Mouse (Mus musculus) CH12.LX (cell line): ENCODE results near the gene Foxr2. TPM values are rescaled to one million over a fixed set of nuclear protein-coding genes. Genes with fewer than 3 reads are reported as not detected.

Source experiments
- DNase-seq: peaks from one replicate; pipeline ENCODE4 v3.0.0-alpha.2; 2013; ENCODE audit errors: extremely low read depth
- H3K27ac ChIP-seq: 2 replicates; pipeline ENCODE4 v1.5.1; 2012; ENCODE audit warnings: low read depth, mild to moderate bottlenecking, control low read depth, moderate library complexity; ENCODE audit not compliant: insufficient read depth
- H3K27me3 ChIP-seq: replicated peaks from 2 replicates; pipeline ENCODE3; 2012; ENCODE audit warnings: inconsistent platforms
- H3K36me3 ChIP-seq, 2 experiments: replicated peaks in 1 of 2; 2 replicates each; pipeline versions ENCODE3 to v1.6.1; 2012; ENCODE audit warnings: inconsistent platforms in 1 of 2, low read length in 1 of 2, mild to moderate bottlenecking in 1 of 2, mixed read lengths in 1 of 2, moderate library complexity in 1 of 2; ENCODE audit not compliant: control insufficient read depth in 1 of 2, insufficient read depth in 1 of 2
- H3K4me1 ChIP-seq, 2 experiments: 2 replicates each; pipeline ENCODE4 v1.6.1; 2012; ENCODE audit warnings: inconsistent platforms in 1 of 2, moderate library complexity in 1 of 2; ENCODE audit not compliant: insufficient read depth in 2 of 2, control insufficient read depth in 1 of 2
- H3K4me2 ChIP-seq: 2 replicates; pipeline ENCODE4 v1.6.1; 2012; ENCODE audit warnings: low read depth, mild to moderate bottlenecking, control low read depth; ENCODE audit not compliant: poor library complexity, insufficient read depth, severe bottlenecking
- H3K4me3 ChIP-seq, 3 experiments: fragments of 150-350 bp in 1 of 3; sonication (generic) in 1 of 3; replicated peaks in 1 of 3; 2 replicates each; pipeline versions ENCODE3 to v1.5.1; 2011 to 2012; ENCODE audit warnings: low read depth in 2 of 3, low read length in 2 of 3, mild to moderate bottlenecking in 2 of 3, moderate library complexity in 2 of 3, control low read depth in 1 of 3, improper control_type of control experiment in 1 of 3, inconsistent platforms in 1 of 3, mixed read lengths in 1 of 3; ENCODE audit not compliant: poor library complexity in 1 of 3
- H3K79me2 ChIP-seq: replicated peaks from 2 replicates; pipeline ENCODE4 v1.6.1; 2012; ENCODE audit warnings: mild to moderate bottlenecking, moderate library complexity; ENCODE audit not compliant: control insufficient read depth, poor library complexity, insufficient read depth, severe bottlenecking; ENCODE audit errors: extremely low read depth
- H3K9ac ChIP-seq: 2 replicates; pipeline ENCODE4 v1.6.1; 2012; ENCODE audit warnings: low read depth, mild to moderate bottlenecking, control low read depth, moderate library complexity; ENCODE audit not compliant: insufficient read depth
- H3K9me3 ChIP-seq: replicated peaks from 2 replicates; pipeline ENCODE3; 2012; ENCODE audit warnings: low read length, inconsistent platforms, mixed read lengths
- CTCF ChIP-seq, 2 experiments: IDR thresholded peaks in 1 of 2; conservative IDR thresholded peaks in 1 of 2; 2 replicates each; pipeline ENCODE4 v1.5.1; 2011 to 2012; ENCODE audit warnings: low read depth in 2 of 2, low read length in 2 of 2, improper control_type of control experiment in 1 of 2, inconsistent platforms in 1 of 2, mild to moderate bottlenecking in 1 of 2, moderate library complexity in 1 of 2
- EP300 ChIP-seq: IDR thresholded peaks from 2 replicates; pipeline ENCODE4 v1.6.1; 2011; ENCODE audit warnings: low read length, improper control_type of control experiment
- ETS1 ChIP-seq: conservative IDR thresholded peaks from 2 replicates; pipeline ENCODE4 v1.6.1; 2012; ENCODE audit warnings: low read depth, mild to moderate bottlenecking, inconsistent platforms, low read length, improper control_type of control experiment, moderate library complexity
- HCFC1 ChIP-seq: IDR thresholded peaks from 2 replicates; pipeline ENCODE4 v1.6.1; 2012; ENCODE audit warnings: low read depth, mild to moderate bottlenecking, inconsistent platforms, low read length, improper control_type of control experiment
- MAZ ChIP-seq: IDR thresholded peaks from 2 replicates; pipeline ENCODE4 v1.6.1; 2012; ENCODE audit warnings: low read depth, mild to moderate bottlenecking, inconsistent platforms, low read length, improper control_type of control experiment, moderate library complexity
- MEF2A ChIP-seq: IDR thresholded peaks from 2 replicates; pipeline ENCODE4 v1.6.1; 2014; ENCODE audit warnings: low read depth, mild to moderate bottlenecking, inconsistent platforms, low read length, improper control_type of control experiment, borderline replicate concordance
- NELFE ChIP-seq: IDR thresholded peaks from 2 replicates; pipeline ENCODE4 v1.6.1; 2011; ENCODE audit warnings: low read depth, low read length, improper control_type of control experiment
- RAD21 ChIP-seq: IDR thresholded peaks from 2 replicates; pipeline ENCODE4 v1.6.1; 2011; ENCODE audit warnings: low read depth, mild to moderate bottlenecking, low read length, improper control_type of control experiment, moderate library complexity
- SMC3 ChIP-seq: IDR thresholded peaks from 2 replicates; pipeline ENCODE4 v1.6.1; 2011; ENCODE audit warnings: low read depth, low read length, improper control_type of control experiment
- TBP ChIP-seq: conservative IDR thresholded peaks from 2 replicates; pipeline ENCODE4 v1.6.1; 2011; ENCODE audit warnings: low read depth, low read length, improper control_type of control experiment
- UBTF ChIP-seq: IDR thresholded peaks from 2 replicates; pipeline ENCODE4 v1.6.1; 2012; ENCODE audit warnings: low read depth, mild to moderate bottlenecking, inconsistent platforms, low read length, improper control_type of control experiment, moderate library complexity
- USF1 ChIP-seq: IDR thresholded peaks from 2 replicates; pipeline ENCODE4 v1.6.1; 2014; ENCODE audit warnings: low read depth, mild to moderate bottlenecking, inconsistent platforms, low read length, improper control_type of control experiment
- dilution Hi-C: fragments of 300-500 bp; cut with MboI; formaldehyde crosslinking; loops from 2 replicates; pipeline ENCODE4 v1.14.3; 2020; ENCODE audit warnings: low sequenced_read_pairs; ENCODE audit not compliant: extremely low pct_unique_long_range_greater_than_20kb, extremely low pct_ligation_motif_present
- in situ Hi-C: fragments of 300-500 bp; cut with MboI; formaldehyde crosslinking; loops from 3 replicates; pipeline ENCODE4 v1.14.3; 2019; ENCODE audit warnings: low sequenced_read_pairs, low pct_ligation_motif_present, low pct_unique_long_range_greater_than_20kb, mixed read lengths
- polyA plus RNA-seq: library from polyadenylated mRNA; unstranded; fragments of >175 nt; gene quantifications from 2 replicates; pipeline ENCODE4 v1.2.1, GENCODE M21; 2012; ENCODE audit warnings: low read depth; ENCODE audit not compliant: insufficient read length
- total RNA-seq, 2 experiments: library from RNA; depleted of rRNA; stranded (reverse); fragments of 300-350 nt in 1 of 2; fragments of >200 nt in 1 of 2; gene quantifications; 2 replicates each; pipeline ENCODE4 v1.2.3; 2012 to 2014

The Foxr2 gene
- total and polyA plus RNA-seq, 3 experiments, result not detected

DNA sequence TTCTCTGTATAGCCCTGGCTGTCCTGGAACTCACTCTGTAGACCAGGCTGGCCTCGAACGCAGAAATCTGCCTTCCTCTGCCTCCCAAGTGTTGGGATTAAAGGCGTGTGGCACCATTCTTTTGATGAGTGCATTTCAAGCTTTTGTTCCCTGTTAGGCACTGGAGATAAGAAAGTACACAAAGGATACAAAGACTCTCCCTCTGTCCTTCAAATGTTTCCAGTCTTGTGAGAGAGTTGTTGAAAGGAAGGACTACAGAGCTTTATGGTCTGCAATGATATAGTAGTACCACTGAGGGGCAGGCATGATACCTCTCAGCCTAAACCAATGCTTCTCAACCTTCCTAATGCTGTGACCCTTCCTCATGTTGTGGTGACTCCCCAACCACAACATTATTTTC is 24.1 kb downstream of the Foxr2 start:
- Histone ChIP-seq H3K27me3 (no peaks in the 10 kb centered on the region), H3K9ac (no peak overlapping the region), H3K9me3 (no peaks in the 10 kb centered on the region), H3K4me1 (no peaks in the 10 kb centered on the region), H3K79me2 (no peaks in the 10 kb centered on the region), H3K4me2 (no peak overlapping the region), H3K27ac (no peak overlapping the region), H3K4me3 (no peak overlapping the region), H3K36me3 (no peaks in the 10 kb centered on the region)
- no peak for TF ChIP-seq TBP
- TF ChIP-seq HCFC1, result no peak
- TF ChIP-seq MAZ, result no peak
- in situ Hi-C loops, result no loop called here
- dilution Hi-C loops, result no loop called here
- no peak for DNase-seq

DNA sequence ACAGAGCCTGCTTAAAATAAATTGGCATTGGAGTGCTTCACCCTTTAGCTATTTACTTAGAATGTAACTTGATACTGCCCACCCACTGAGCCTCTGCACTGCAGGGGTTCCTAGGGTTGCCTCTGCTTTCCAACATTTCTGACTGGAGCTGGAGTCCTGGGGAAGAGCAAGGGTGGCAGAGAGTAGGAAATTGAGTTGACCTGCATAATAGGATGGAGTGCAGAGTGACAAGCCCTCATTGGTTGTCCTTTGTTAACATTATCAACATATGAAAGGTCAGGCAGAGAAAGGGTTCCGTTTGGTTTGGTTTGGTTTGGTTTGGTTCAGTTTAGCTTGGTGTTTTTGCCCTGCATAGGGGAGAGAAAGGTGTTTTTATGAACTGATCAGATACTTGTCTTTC is 33.2 kb downstream of the Foxr2 start:
- H3K4me2 ChIP-seq, result no peak overlapping the region
- no peak overlapping the region for H3K27ac ChIP-seq
- dilution Hi-C loops (no loop called here), in situ Hi-C loops (no loop called here)
- no peaks in the 10 kb centered on the region for H3K4me1 ChIP-seq
- no peak overlapping the region for H3K4me3 ChIP-seq
- H3K9ac ChIP-seq, result no peak overlapping the region
- TF ChIP-seq UBTF (no peak), ETS1 (no peak)
- H3K36me3 ChIP-seq, result no peaks in the 10 kb centered on the region
- H3K9me3 ChIP-seq, result no peaks in the 10 kb centered on the region
- DNase-seq, result no peak
- no peaks in the 10 kb centered on the region for H3K27me3 ChIP-seq
- no peaks in the 10 kb centered on the region for H3K79me2 ChIP-seq

DNA sequence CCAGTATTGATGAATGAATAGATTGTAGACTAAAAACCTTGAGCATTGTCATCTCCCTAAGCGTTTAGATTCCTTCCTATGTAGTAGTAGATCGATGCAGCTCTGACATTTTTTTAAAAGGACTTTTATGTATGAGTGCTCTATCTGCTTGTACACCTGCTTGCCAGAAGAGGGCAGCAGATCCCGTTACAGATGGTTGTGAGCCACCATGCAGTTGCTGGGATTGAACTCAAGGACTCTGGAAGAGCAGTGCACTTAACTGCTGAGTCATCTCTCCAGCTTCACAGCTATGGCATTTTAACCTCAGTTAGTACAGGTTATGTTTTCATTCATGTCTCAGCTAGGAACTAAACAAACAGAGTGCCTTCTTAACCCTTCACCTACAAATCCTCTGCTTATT is 36.7 kb downstream of the Foxr2 start:
- H3K4me2 ChIP-seq, result no peak overlapping the region
- H3K79me2 ChIP-seq, result no peaks in the 10 kb centered on the region
- no peak overlapping the region for H3K9ac ChIP-seq
- no peak overlapping the region for H3K4me3 ChIP-seq
- no peak overlapping the region for H3K27ac ChIP-seq
- in situ Hi-C loops, result no loop called here
- H3K27me3 ChIP-seq, result no peaks in the 10 kb centered on the region
- TF ChIP-seq EP300 (no peak), NELFE (no peak), USF1 (no peak), MEF2A (no peak), RAD21 (peak; percentile 41), CTCF (conservative IDR thresholded peaks at IDR 0.05 in 1 of 2, IDR thresholded peaks at IDR 0.05 in 1 of 2; ENCODE audit: low read depth in 2 of 2, low read length in 2 of 2) (peak; percentile 43 to 58; a peak in 3 of 4 replicates), SMC3 (peak; percentile 32)
- no peaks in the 10 kb centered on the region for H3K4me1 ChIP-seq
- peak; percentile 41 for DNase-seq
- dilution Hi-C loops, result no loop called here
- H3K9me3 ChIP-seq, result no peaks in the 10 kb centered on the region
- H3K36me3 ChIP-seq, result no peaks in the 10 kb centered on the region
